ENCODE assay signal across 8 mouse cellular contexts in the genomic region with DNA sequence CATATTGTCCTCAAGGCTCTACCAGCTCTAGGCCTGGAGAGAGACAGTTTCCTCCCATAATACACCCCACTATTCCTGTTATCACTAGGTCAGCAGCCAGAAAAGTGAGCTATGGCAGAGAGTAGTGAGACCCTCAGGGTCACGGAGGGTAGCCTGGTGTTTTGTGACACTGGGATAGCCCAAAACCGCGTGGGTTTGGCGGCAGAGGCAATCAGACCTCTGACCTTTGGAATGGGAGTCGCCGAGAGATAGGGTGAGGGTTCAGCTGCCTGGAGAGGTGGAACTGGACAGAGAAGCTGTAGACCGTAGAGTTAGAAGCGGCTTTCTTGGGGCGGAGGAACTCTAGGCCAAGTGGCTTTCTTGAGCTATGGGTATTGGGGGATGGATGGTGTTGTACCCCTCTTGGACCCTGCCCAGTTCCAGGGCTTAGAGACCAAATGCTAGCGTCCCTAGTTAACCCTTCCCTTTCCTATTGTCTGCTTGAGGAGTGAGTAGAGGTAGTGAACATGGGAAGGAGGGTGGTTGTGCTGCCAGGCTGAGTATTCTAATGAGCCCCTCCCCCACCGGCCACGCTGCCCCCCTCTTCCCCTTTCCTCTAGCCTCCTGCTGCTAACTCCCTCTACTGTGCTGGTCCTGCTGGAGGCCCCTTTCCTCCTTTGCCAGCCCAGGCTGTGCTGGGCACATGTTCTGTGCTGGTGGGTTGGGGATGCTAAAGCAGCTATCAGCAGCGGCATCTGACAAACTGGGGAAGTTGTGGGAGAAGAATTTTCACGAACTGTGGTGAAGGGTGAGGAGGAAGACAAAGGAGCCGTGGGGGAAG.
DNase-seq lines count a peak whose midpoint lies in the region; ATAC-seq and TF ChIP-seq lines count a peak whose summit lies in the region.

No protein-coding gene starts in this region.

- peak overlapping the region; percentile 65 for H3K9ac ChIP-seq in hindbrain, embryonic 11.5 days (ENCODE audit: low read depth, low read length)
- H3K9ac ChIP-seq in liver, embryonic 16.5 days (ENCODE audit: low read depth, low read length), result peak overlapping the region; percentile 40
- H3K9ac ChIP-seq in stomach, embryonic 14.5 days (replicated peaks; ENCODE audit: low read depth, low read length), result peak overlapping the region; percentile 50

- H3K4me2 ChIP-seq in hindbrain, embryonic 11.5 days (replicated peaks; ENCODE audit: low read depth, low read length), result peak overlapping the region; percentile 83
- H3K4me2 ChIP-seq in liver, embryonic 16.5 days (ENCODE audit: low read depth, low read length), result peak overlapping the region; percentile 94
- H3K4me2 ChIP-seq in stomach, embryonic 14.5 days (replicated peaks; ENCODE audit: low read depth, low read length), result peak overlapping the region; percentile 55

- H3K9me3 ChIP-seq in heart, embryonic 10.5 days, result no peaks in the 10 kb centered on the region; the same call in 1 of the 2 replicates
- no peaks in the 10 kb centered on the region for H3K9me3 ChIP-seq in hindbrain, embryonic 11.5 days (ENCODE audit: control insufficient read depth, low read length)
- no peaks in the 10 kb centered on the region for H3K9me3 ChIP-seq in liver, embryonic 16.5 days (replicated peaks; ENCODE audit: control insufficient read depth, low read length)
- no peaks in the 10 kb centered on the region for H3K9me3 ChIP-seq in stomach, embryonic 14.5 days (ENCODE audit: control insufficient read depth, low read depth, low read length)

- TF ChIP-seq CTCF in bone marrow macrophage, adult 2 months (IDR thresholded peaks at IDR 0.05; ENCODE audit: low read depth, low read length), result no peak

- WGBS in heart, embryonic 10.5 days, result 6% methylated on average over 15 of the region's 15 CpGs
- WGBS in hindbrain, embryonic 11.5 days, result 2% methylated on average over 15 of the region's 15 CpGs
- 9% methylated on average over 15 of the region's 15 CpGs for whole genome bisulfite sequencing in liver, embryonic 16.5 days (ENCODE audit: insufficient replicate concordance)
- WGBS in stomach, embryonic 14.5 days, result 5% methylated on average over 15 of the region's 15 CpGs

- DNase-seq in heart, embryonic 10.5 days (ENCODE audit: low spot score), result no peak
- no peak for DNase-seq in heart, adult 9 months (ENCODE audit: low spot score in 2 of 2)
- peak; percentile 71 for DNase-seq in hindbrain, embryonic 11.5 days (ENCODE audit: low spot score)
- DNase-seq in cerebellum, adult 9-11 months, result no peak
- no peak for DNase-seq in adrenal gland, postnatal 10 days

- H3K27ac ChIP-seq in heart, embryonic 10.5 days, result peak overlapping the region; percentile 96
- H3K27ac ChIP-seq in bone marrow macrophage, adult 2 months (ENCODE audit: insufficient read depth, low read depth, low read length), result peak overlapping the region; percentile 97
- H3K27ac ChIP-seq in hindbrain, embryonic 11.5 days (ENCODE audit: low read depth, low read length), result peak overlapping the region; percentile 85
- H3K27ac ChIP-seq in liver, embryonic 16.5 days (ENCODE audit: low read length), result peak overlapping the region; percentile 87
- peak overlapping the region; percentile 95 for H3K27ac ChIP-seq in stomach, embryonic 14.5 days (ENCODE audit: low read length)

- no peaks in the 10 kb centered on the region for H3K27me3 ChIP-seq in heart, embryonic 10.5 days (ENCODE audit: insufficient read depth, poor library complexity, severe bottlenecking)
- no peaks in the 10 kb centered on the region for H3K27me3 ChIP-seq in hindbrain, embryonic 11.5 days (ENCODE audit: control insufficient read depth, insufficient read depth, low read length)
- no peaks in the 10 kb centered on the region for H3K27me3 ChIP-seq in liver, embryonic 16.5 days (ENCODE audit: control insufficient read depth, insufficient read depth, low read depth, low read length)
- no peaks in the 10 kb centered on the region for H3K27me3 ChIP-seq in stomach, embryonic 14.5 days (ENCODE audit: control insufficient read depth, insufficient read depth, low read length)

- peaks cover 35% of the 10 kb centered on the region for H3K36me3 ChIP-seq in heart, embryonic 10.5 days
- peaks cover 8% of the 10 kb centered on the region; the same call in 1 of the 2 replicates for H3K36me3 ChIP-seq in hindbrain, embryonic 11.5 days (ENCODE audit: control insufficient read depth, insufficient read depth, low read length)
- H3K36me3 ChIP-seq in liver, embryonic 16.5 days (ENCODE audit: control insufficient read depth, insufficient read depth), result peaks cover 5% of the 10 kb centered on the region; the same call in 1 of the 2 replicates
- H3K36me3 ChIP-seq in stomach, embryonic 14.5 days (ENCODE audit: control insufficient read depth, insufficient read depth, low read length), result peaks cover 38% of the 10 kb centered on the region

- H3K4me1 ChIP-seq in heart, embryonic 10.5 days, result peaks cover 77% of the 10 kb centered on the region
- peaks cover 71% of the 10 kb centered on the region for H3K4me1 ChIP-seq in bone marrow macrophage, adult 2 months (ENCODE audit: control insufficient read depth, insufficient read depth, low read length)
- peaks cover 8% of the 10 kb centered on the region for H3K4me1 ChIP-seq in hindbrain, embryonic 11.5 days (replicated peaks; ENCODE audit: control insufficient read depth, insufficient read depth, low read length)
- peaks cover 42% of the 10 kb centered on the region for H3K4me1 ChIP-seq in liver, embryonic 16.5 days (ENCODE audit: control insufficient read depth, low read depth, low read length)
- H3K4me1 ChIP-seq in stomach, embryonic 14.5 days (ENCODE audit: control insufficient read depth, insufficient read depth, low read length), result peaks cover 57% of the 10 kb centered on the region

- no peak for TF ChIP-seq POLR2A in bone marrow macrophage, adult 2 months (IDR thresholded peaks at IDR 0.05; ENCODE audit: borderline replicate concordance, low read depth, low read length)

- peak overlapping the region; percentile 70 for H3K4me3 ChIP-seq in heart, embryonic 10.5 days
- H3K4me3 ChIP-seq in bone marrow macrophage, adult 2 months (ENCODE audit: insufficient read depth, low read length), result peak overlapping the region; percentile 32
- peak overlapping the region; percentile 52 for H3K4me3 ChIP-seq in hindbrain, embryonic 11.5 days (ENCODE audit: low read depth, low read length)
- peak overlapping the region; percentile 66 for H3K4me3 ChIP-seq in liver, embryonic 16.5 days (ENCODE audit: low read depth, low read length)
- H3K4me3 ChIP-seq in stomach, embryonic 14.5 days (ENCODE audit: low read depth, low read length), result peak overlapping the region; percentile 44

- peak; percentile 47 for ATAC-seq in hindbrain, embryonic 11.5 days (ENCODE audit: low FRiP score)
- ATAC-seq in liver, embryonic 16.5 days (ENCODE audit: low read depth), result peak; percentile 22
- 0 out of 2 replicates have a peak, but pooled peaks have one; percentile 3 for ATAC-seq in stomach, embryonic 14.5 days (ENCODE audit: insufficient number of reproducible peaks, insufficient read depth, low FRiP score, low read depth)
